Mouse (Mus musculus) effector memory CD4-positive, alpha-beta T cell, adult 5 months (primary cell): ENCODE measurements around the gene Rwdd2a. TPM values are rescaled to one million over a fixed set of nuclear protein-coding genes. Genes with fewer than 3 reads are reported as not detected.

Experiments used
- polyA plus RNA-seq: library from polyadenylated mRNA; unstranded; fragments of 100-300 nt; shearing (Covaris generic); gene quantifications from one replicate; pipeline ENCODE4 v1.2.1, GENCODE M21; 2017

Rwdd2a gene
- 2.2 TPM for polyA plus RNA-seq

DNA sequence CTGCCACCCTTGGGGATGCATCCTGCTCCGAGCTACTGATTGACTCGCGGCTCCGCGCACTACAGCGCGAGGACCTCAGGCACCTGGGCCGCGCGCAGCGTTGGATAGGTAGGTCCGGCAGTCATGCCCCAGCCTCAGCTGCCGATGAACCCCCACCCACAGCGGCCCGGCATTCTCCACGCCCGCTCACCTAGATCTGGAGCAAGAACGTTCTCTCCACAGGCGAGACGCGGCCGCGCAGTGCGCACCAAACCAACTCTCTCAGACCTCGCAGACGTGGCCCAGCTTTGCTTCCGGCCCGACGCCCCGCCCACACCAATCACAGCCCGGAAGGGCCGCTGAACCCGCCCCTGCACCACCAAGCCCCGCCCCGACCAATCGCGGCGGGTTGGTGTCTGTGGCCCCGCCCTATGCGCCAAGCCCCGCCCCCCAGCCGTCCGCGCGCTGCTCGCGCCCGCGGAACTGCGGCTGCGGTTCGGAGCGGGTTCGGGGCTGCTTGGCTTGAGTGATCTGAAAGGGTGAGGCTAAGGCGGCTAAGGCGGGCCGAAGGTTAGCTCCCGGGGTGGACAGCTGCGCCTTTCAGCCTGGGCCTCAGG, at the start of gene Rwdd2a, which contains the start of gene Pgm3:
Gene Rwdd2a, plus strand, starts transcription at position 452 of the 596 bp plus-strand sequence.
Gene Pgm3, minus strand, starts transcription at position 303 of the 596 bp plus-strand sequence.

Other genes with a start within 250 kb of the Rwdd2a start
- 4.8 TPM for gene Ube2cbp, start 107.0 kb upstream of the Rwdd2a start, polyA plus RNA-seq
- gene Dop1a, start 104.8 kb upstream of the Rwdd2a start, polyA plus RNA-seq = 63.4 TPM
- gene Pgm3, start 149 bp upstream of the Rwdd2a start, polyA plus RNA-seq = 15.1 TPM
- not detected for gene Me1, start 124.0 kb downstream of the Rwdd2a start, polyA plus RNA-seq
- gene Prss35, start 171.7 kb downstream of the Rwdd2a start, polyA plus RNA-seq = 0.11 TPM